Mouse (Mus musculus) bone marrow macrophage, adult 2 months (primary cell): Measurements from ENCODE around the gene Neurl1a. TPM values are rescaled to one million over a fixed set of nuclear protein-coding genes. Genes with fewer than 3 reads are reported as not detected.

ENCODE experiments used
- H3K27ac ChIP-seq: 2 replicates; pipeline ENCODE4 v1.5.1; 2012; ENCODE audit warnings: low read depth, low read length; ENCODE audit not compliant: insufficient read depth
- H3K4me1 ChIP-seq: 2 replicates; pipeline ENCODE4 v1.6.1; 2012; ENCODE audit warnings: low read length; ENCODE audit not compliant: control insufficient read depth, insufficient read depth
- H3K4me3 ChIP-seq: 2 replicates; pipeline ENCODE4 v1.5.1; 2012; ENCODE audit warnings: mild to moderate bottlenecking, low read length, moderate library complexity; ENCODE audit not compliant: insufficient read depth
- CTCF ChIP-seq: IDR thresholded peaks from 2 replicates; pipeline ENCODE4 v1.5.1; 2012; ENCODE audit warnings: low read depth, mild to moderate bottlenecking, low read length, moderate library complexity
- POLR2A ChIP-seq: IDR thresholded peaks from 2 replicates; pipeline ENCODE4 v1.6.1; 2012; ENCODE audit warnings: mild to moderate bottlenecking, low read depth, low read length, borderline replicate concordance
- polyA plus RNA-seq: library from polyadenylated mRNA; stranded (reverse); fragments of >200 nt; gene quantifications from 2 replicates; pipeline ENCODE4 v1.2.4, GENCODE M21; 2012; ENCODE audit not compliant: missing spikeins, insufficient read depth, insufficient read length

Neurl1a gene
- polyA plus RNA-seq, 1 experiment = 2.9 TPM

GRCm38 (mm10) chr19:47184736-47185135 lies 6.1 kb downstream of the Neurl1a start:
- TF ChIP-seq CTCF (no peak), POLR2A (no peak)
- Histone ChIP-seq H3K4me1 (peaks cover 10% of the 10 kb centered on the region), H3K27ac (no peak overlapping the region), H3K4me3 (no peak overlapping the region)

- H3K27ac ChIP-seq = no peak overlapping the region
- peaks cover 10% of the 10 kb centered on the region for H3K4me1 ChIP-seq
- H3K4me3 ChIP-seq = no peak overlapping the region
- TF ChIP-seq POLR2A = no peak
Observed at GRCm38 (mm10) chr19:47186514-47187275, 8.1 kb downstream of the Neurl1a start.

GRCm38 (mm10) chr19:47188515-47189128 lies 10.0 kb downstream of the Neurl1a start:
- Histone ChIP-seq H3K4me3 (no peak overlapping the region), H3K4me1 (peaks cover 8% of the 10 kb centered on the region), H3K27ac (no peak overlapping the region)
- no peak for TF ChIP-seq POLR2A
- TF ChIP-seq CTCF = no peak

- Histone ChIP-seq H3K4me1 (no peaks in the 10 kb centered on the region), H3K27ac (no peak overlapping the region), H3K4me3 (no peak overlapping the region)
- TF ChIP-seq CTCF (no peak), POLR2A (no peak)
Observed at GRCm38 (mm10) chr19:47192158-47192557, 13.5 kb downstream of the Neurl1a start.

GRCm38 (mm10) chr19:47198671-47199350 lies 20.2 kb downstream of the Neurl1a start:
- Histone ChIP-seq H3K4me3 (no peak overlapping the region), H3K27ac (no peak overlapping the region), H3K4me1 (no peaks in the 10 kb centered on the region)
- no peak for TF ChIP-seq POLR2A
- no peak for TF ChIP-seq CTCF

GRCm38 (mm10) chr19:47201972-47202371 lies 23.4 kb downstream of the Neurl1a start:
- H3K27ac ChIP-seq = no peak overlapping the region
- no peaks in the 10 kb centered on the region for H3K4me1 ChIP-seq
- TF ChIP-seq POLR2A = no peak
- no peak for TF ChIP-seq CTCF
- no peak overlapping the region for H3K4me3 ChIP-seq

- TF ChIP-seq CTCF (no peak), POLR2A (no peak)
- no peaks in the 10 kb centered on the region for H3K4me1 ChIP-seq
- no peak overlapping the region for H3K4me3 ChIP-seq
- H3K27ac ChIP-seq = no peak overlapping the region
Observed at GRCm38 (mm10) chr19:47202429-47202828, 23.8 kb downstream of the Neurl1a start.

GRCm38 (mm10) chr19:47203042-47203441 lies 24.4 kb downstream of the Neurl1a start:
- H3K27ac ChIP-seq = no peak overlapping the region
- H3K4me3 ChIP-seq = no peak overlapping the region
- TF ChIP-seq CTCF (no peak), POLR2A (no peak)
- H3K4me1 ChIP-seq = no peaks in the 10 kb centered on the region

GRCm38 (mm10) chr19:47204653-47205052 lies 26.0 kb downstream of the Neurl1a start:
- Histone ChIP-seq H3K27ac (no peak overlapping the region), H3K4me3 (no peak overlapping the region), H3K4me1 (no peaks in the 10 kb centered on the region)
- no peak for TF ChIP-seq CTCF
- TF ChIP-seq POLR2A = no peak

- TF ChIP-seq CTCF (no peak), POLR2A (no peak)
Observed at GRCm38 (mm10) chr19:47206126-47206525, 27.5 kb downstream of the Neurl1a start.

More at GRCm38 (mm10) chr19:47206126-47206525, 27.5 kb downstream of the Neurl1a start:
- no peak overlapping the region for H3K4me3 ChIP-seq
- H3K4me1 ChIP-seq = no peaks in the 10 kb centered on the region
- H3K27ac ChIP-seq = no peak overlapping the region
